Mouse (Mus musculus) CH12.LX (cell line): ENCODE measurements around the gene Lbp.
A peak's percentile ranks its signal among the peaks of the same experiment; 100 is the strongest.

Source experiments
- CHD2 ChIP-seq: IDR thresholded peaks from 2 replicates; pipeline ENCODE4 v1.6.1; 2011; ENCODE audit warnings: low read length, improper control_type of control experiment
- CTCF ChIP-seq, 2 experiments: IDR thresholded peaks in 1 of 2; conservative IDR thresholded peaks in 1 of 2; 2 replicates each; pipeline ENCODE4 v1.5.1; 2011 to 2012; ENCODE audit warnings: low read depth in 2 of 2, low read length in 2 of 2, improper control_type of control experiment in 1 of 2, inconsistent platforms in 1 of 2, mild to moderate bottlenecking in 1 of 2, moderate library complexity in 1 of 2
- E2F4 ChIP-seq: IDR thresholded peaks from 2 replicates; pipeline ENCODE4 v1.6.1; 2011; ENCODE audit warnings: low read depth, low read length, improper control_type of control experiment; ENCODE audit not compliant: insufficient replicate concordance
- EP300 ChIP-seq: IDR thresholded peaks from 2 replicates; pipeline ENCODE4 v1.6.1; 2011; ENCODE audit warnings: low read length, improper control_type of control experiment
- HCFC1 ChIP-seq: IDR thresholded peaks from 2 replicates; pipeline ENCODE4 v1.6.1; 2012; ENCODE audit warnings: low read depth, mild to moderate bottlenecking, inconsistent platforms, low read length, improper control_type of control experiment
- POLR2A ChIP-seq: IDR thresholded peaks from 2 replicates; pipeline ENCODE4 v1.6.1; 2011; ENCODE audit warnings: low read depth, mild to moderate bottlenecking, improper control_type of control experiment, low read length
- SMC3 ChIP-seq: IDR thresholded peaks from 2 replicates; pipeline ENCODE4 v1.6.1; 2011; ENCODE audit warnings: low read depth, low read length, improper control_type of control experiment
- UBTF ChIP-seq: IDR thresholded peaks from 2 replicates; pipeline ENCODE4 v1.6.1; 2012; ENCODE audit warnings: low read depth, mild to moderate bottlenecking, inconsistent platforms, low read length, improper control_type of control experiment, moderate library complexity
- USF1 ChIP-seq: IDR thresholded peaks from 2 replicates; pipeline ENCODE4 v1.6.1; 2014; ENCODE audit warnings: low read depth, mild to moderate bottlenecking, inconsistent platforms, low read length, improper control_type of control experiment
- USF2 ChIP-seq: conservative IDR thresholded peaks from 2 replicates; pipeline ENCODE4 v1.6.1; 2011; ENCODE audit warnings: low read depth, low read length, improper control_type of control experiment

GRCm38 (mm10) chr2:158379354-158380078, 73.2 kb downstream of the Lbp start:
- TF ChIP-seq CTCF (conservative IDR thresholded peaks at IDR 0.05 in 1 of 2, IDR thresholded peaks at IDR 0.05 in 1 of 2; ENCODE audit: low read depth in 2 of 2, low read length in 2 of 2) (peak; percentile 85 to 100), USF2 (no peak), USF1 (no peak), CHD2 (no peak), HCFC1 (peak; percentile 47; the same call in 1 of the 2 replicates), SMC3 (peak; percentile 78), POLR2A (no peak), UBTF (no peak), E2F4 (no peak), EP300 (no peak)
